Mouse (Mus musculus): ENCODE data around the gene Lrrc8d. TPM values are rescaled to one million over a fixed set of nuclear protein-coding genes. Genes with fewer than 3 reads are reported as not detected.
"Not testable (repeated sequence)": the region's sequence is repeated elsewhere in the genome, so short reads cannot be mapped to it uniquely, and the experiment has no call there.

Gene Lrrc8d
- polyA plus RNA-seq, 1 experiment from 2014 or later: 11.6 TPM

- ATAC-seq (no peak), DNase-seq (no peak)
- Histone ChIP-seq H3K4me2 (ENCODE audit: low read depth, low read length) (no peak overlapping the region), H3K27me3 (ENCODE audit: insufficient read depth, low read length) (no peaks in the 10 kb centered on the region), H3K4me3 (ENCODE audit: low read depth, low read length) (no peak overlapping the region), H3K4me1 (ENCODE audit: insufficient read depth) (peaks cover 4% of the 10 kb centered on the region; the same call in 1 of the 2 replicates), H3K36me3 (replicated peaks; ENCODE audit: insufficient read depth, low read length) (no peaks in the 10 kb centered on the region), H3K9ac (replicated peaks) (no peak overlapping the region), H3K9me3 (ENCODE audit: low read length) (no peaks in the 10 kb centered on the region), H3K27ac (ENCODE audit: low read depth) (no peak overlapping the region)
- 80% methylated on average over 9 of the region's 9 CpGs for WGBS (ENCODE audit: insufficient replicate concordance)
- TF ChIP-seq EP300 (IDR thresholded peaks at IDR 0.05; ENCODE audit: low read depth) (no peak), CTCF (IDR thresholded peaks at IDR 0.05; ENCODE audit: low read depth) (no peak)
Observed at GRCm38 (mm10) chr5:105853271-105853670, 153.5 kb downstream of the Lrrc8d start.

GRCm38 (mm10) chr5:105857486-105857885 lies 157.7 kb downstream of the Lrrc8d start:
- no peak overlapping the region for H3K9ac ChIP-seq (replicated peaks)
- TF ChIP-seq EP300 (IDR thresholded peaks at IDR 0.05; ENCODE audit: low read depth) (no peak), CTCF (IDR thresholded peaks at IDR 0.05; ENCODE audit: low read depth) (no peak)
- no peak overlapping the region for H3K27ac ChIP-seq (ENCODE audit: low read depth)

GRCm38 (mm10) chr5:105858754-105859694 lies 159.3 kb downstream of the Lrrc8d start:
- H3K4me2 ChIP-seq (ENCODE audit: low read depth, low read length): no peak overlapping the region
- H3K4me3 ChIP-seq (ENCODE audit: low read depth, low read length): no peak overlapping the region
- no peaks in the 10 kb centered on the region for H3K36me3 ChIP-seq (replicated peaks; ENCODE audit: insufficient read depth, low read length)
- 60% methylated on average over 8 of the region's 8 CpGs for WGBS (ENCODE audit: insufficient replicate concordance)
- peaks cover 7% of the 10 kb centered on the region; the same call in 1 of the 2 replicates for H3K4me1 ChIP-seq (ENCODE audit: insufficient read depth)
- DNase-seq (no peak), ATAC-seq (peak; percentile 47)
- no peak for TF ChIP-seq CTCF (IDR thresholded peaks at IDR 0.05; ENCODE audit: low read depth)
- no peak for TF ChIP-seq EP300 (IDR thresholded peaks at IDR 0.05; ENCODE audit: low read depth)
- H3K27ac ChIP-seq (ENCODE audit: low read depth): peak overlapping the region; percentile 52; the same call in 1 of the 2 replicates
- no peaks in the 10 kb centered on the region for H3K27me3 ChIP-seq (ENCODE audit: insufficient read depth, low read length)
- H3K9ac ChIP-seq (replicated peaks): no peak overlapping the region
- H3K9me3 ChIP-seq (ENCODE audit: low read length): no peaks in the 10 kb centered on the region

More at GRCm38 (mm10) chr5:105857486-105857885, 157.7 kb downstream of the Lrrc8d start:
- Histone ChIP-seq H3K4me1 (ENCODE audit: insufficient read depth) (peaks cover 7% of the 10 kb centered on the region; the same call in 1 of the 2 replicates), H3K27me3 (ENCODE audit: insufficient read depth, low read length) (no peaks in the 10 kb centered on the region), H3K36me3 (replicated peaks; ENCODE audit: insufficient read depth, low read length) (no peaks in the 10 kb centered on the region), H3K9me3 (ENCODE audit: low read length) (no peaks in the 10 kb centered on the region), H3K4me2 (ENCODE audit: low read depth, low read length) (no peak overlapping the region), H3K4me3 (ENCODE audit: low read depth, low read length) (no peak overlapping the region)
- ATAC-seq (no peak), DNase-seq (no peak)
- WGBS (ENCODE audit: insufficient replicate concordance): 82% methylated on average over 5 of the region's 5 CpGs

GRCm38 (mm10) chr5:105859716-105860460 lies 160.1 kb downstream of the Lrrc8d start:
- Histone ChIP-seq H3K27me3 (ENCODE audit: insufficient read depth, low read length) (no peaks in the 10 kb centered on the region), H3K27ac (ENCODE audit: low read depth) (peak overlapping the region; percentile 52; the same call in 1 of the 2 replicates), H3K9ac (replicated peaks) (no peak overlapping the region), H3K4me1 (ENCODE audit: insufficient read depth) (peaks cover 7% of the 10 kb centered on the region; the same call in 1 of the 2 replicates), H3K9me3 (ENCODE audit: low read length) (no peaks in the 10 kb centered on the region), H3K4me3 (ENCODE audit: low read depth, low read length) (no peak overlapping the region), H3K36me3 (replicated peaks; ENCODE audit: insufficient read depth, low read length) (no peaks in the 10 kb centered on the region), H3K4me2 (ENCODE audit: low read depth, low read length) (no peak overlapping the region)
- ATAC-seq: peak; percentile 29; the same call in 1 of the 2 replicates
- 41% methylated on average over 11 of the region's 11 CpGs for WGBS (ENCODE audit: insufficient replicate concordance)
- DNase-seq: no peak
- TF ChIP-seq CTCF (IDR thresholded peaks at IDR 0.05; ENCODE audit: low read depth) (no peak), EP300 (IDR thresholded peaks at IDR 0.05; ENCODE audit: low read depth) (no peak)

GRCm38 (mm10) chr5:105860461-105860835 lies 160.7 kb downstream of the Lrrc8d start:
- no peak overlapping the region for H3K4me2 ChIP-seq (ENCODE audit: low read depth, low read length)
- WGBS (ENCODE audit: insufficient replicate concordance): 76% methylated on average over 10 of the region's 10 CpGs
- DNase-seq (no peak), ATAC-seq (no peak)
- H3K9me3 ChIP-seq (ENCODE audit: low read length): no peaks in the 10 kb centered on the region
- 0 out of 2 replicates have a peak overlapping the region, but pooled peaks have one; percentile 1 for H3K27ac ChIP-seq (ENCODE audit: low read depth)
- no peaks in the 10 kb centered on the region for H3K27me3 ChIP-seq (ENCODE audit: insufficient read depth, low read length)
- no peak for TF ChIP-seq CTCF (IDR thresholded peaks at IDR 0.05; ENCODE audit: low read depth)
- TF ChIP-seq EP300 (IDR thresholded peaks at IDR 0.05; ENCODE audit: low read depth): no peak
- peaks cover 7% of the 10 kb centered on the region; the same call in 1 of the 2 replicates for H3K4me1 ChIP-seq (ENCODE audit: insufficient read depth)
- no peak overlapping the region for H3K4me3 ChIP-seq (ENCODE audit: low read depth, low read length)
- H3K36me3 ChIP-seq (replicated peaks; ENCODE audit: insufficient read depth, low read length): no peaks in the 10 kb centered on the region
- H3K9ac ChIP-seq (replicated peaks): no peak overlapping the region

- H3K4me1 ChIP-seq (ENCODE audit: insufficient read depth): peaks cover 7% of the 10 kb centered on the region; the same call in 1 of the 2 replicates
- no peak overlapping the region for H3K9ac ChIP-seq (replicated peaks)
- H3K27me3 ChIP-seq (ENCODE audit: insufficient read depth, low read length): no peaks in the 10 kb centered on the region
- no peak for DNase-seq
- no peak for TF ChIP-seq EP300 (IDR thresholded peaks at IDR 0.05; ENCODE audit: low read depth)
- no peak for ATAC-seq
- WGBS (ENCODE audit: insufficient replicate concordance): 76% methylated on average over 5 of the region's 5 CpGs
- H3K36me3 ChIP-seq (replicated peaks; ENCODE audit: insufficient read depth, low read length): no peaks in the 10 kb centered on the region
- H3K4me2 ChIP-seq (ENCODE audit: low read depth, low read length): no peak overlapping the region
- no peak overlapping the region for H3K4me3 ChIP-seq (ENCODE audit: low read depth, low read length)
- no peak overlapping the region for H3K27ac ChIP-seq (ENCODE audit: low read depth)
- no peaks in the 10 kb centered on the region for H3K9me3 ChIP-seq (ENCODE audit: low read length)
Observed at GRCm38 (mm10) chr5:105861616-105862015, 161.8 kb downstream of the Lrrc8d start.

- H3K4me1 ChIP-seq (ENCODE audit: insufficient read depth); H3K4me2 ChIP-seq (ENCODE audit: low read depth, low read length); H3K9ac ChIP-seq (replicated peaks); ATAC-seq; H3K4me3 ChIP-seq (ENCODE audit: low read depth, low read length); H3K9me3 ChIP-seq (ENCODE audit: low read length); DNase-seq; H3K27ac ChIP-seq (ENCODE audit: low read depth); H3K27me3 ChIP-seq (ENCODE audit: insufficient read depth, low read length); H3K36me3 ChIP-seq (replicated peaks; ENCODE audit: insufficient read depth, low read length): not testable (repeated sequence)
- 68% methylated on average over 5 of the region's 5 CpGs for WGBS (ENCODE audit: insufficient replicate concordance)
Observed at GRCm38 (mm10) chr5:105865110-105865628, 165.4 kb downstream of the Lrrc8d start.

Data from liver, postnatal 0 days (tissue).